Mouse (Mus musculus): ENCODE data around the gene Pappa2.

- peak; percentile 62; the same call in 1 of the 2 replicates for TF ChIP-seq CTCF (IDR thresholded peaks at IDR 0.05; ENCODE audit: borderline replicate concordance, insufficient read depth, low read length)
- no peak for TF ChIP-seq POLR2A (IDR thresholded peaks at IDR 0.05; ENCODE audit: low read depth, low read length)
Measured at GRCm38 (mm10) chr1:158669971-158670592, 310.2 kb downstream of the Pappa2 start.

Measured in embryonic fibroblast, embryonic 13.5 days (primary cell).